Mouse (Mus musculus) layer of hippocampus, postnatal 36 days (tissue): Measurements from ENCODE around the gene Cog2. TPM values are rescaled to one million over a fixed set of nuclear protein-coding genes. Genes with fewer than 3 reads are reported as not detected.
A peak's percentile ranks its signal among the peaks of the same experiment; 100 is the strongest.

Source experiments
- DNase-seq, 2 experiments: peaks; one replicate each; pipeline ENCODE4 v3.0.0; 2022
- total RNA-seq, 2 experiments: library from RNA; stranded (reverse); gene quantifications; 2 replicates each; pipeline ENCODE4 v1.2.3; 2021

Gene Cog2
- 10 to 100 TPM; 37.8 to 43.2 TPM for total RNA-seq

- peak; percentile 88 to 90 for DNase-seq
These were observed at the start of gene Cog2 for GRCm38 (mm10) chr8:124520249-124521080. TSS of gene Cog2 (plus strand) at chr8:124520767.

- no peak for DNase-seq
These were observed 44.9 kb upstream of the Cog2 start for GRCm38 (mm10) chr8:124475690-124476089.

- peak; percentile 78 to 79 for DNase-seq
These were observed 43.9 kb upstream of the Cog2 start for GRCm38 (mm10) chr8:124476701-124477100.

- DNase-seq, result no peak
These were observed 41.3 kb upstream of the Cog2 start for GRCm38 (mm10) chr8:124479251-124479650.

- no peak for DNase-seq
These were observed 40.2 kb upstream of the Cog2 start for GRCm38 (mm10) chr8:124480321-124480720.

GRCm38 (mm10) chr8:124482790-124483189, 37.8 kb upstream of the Cog2 start:
- peak; percentile 71 to 73 for DNase-seq

GRCm38 (mm10) chr8:124483356-124484115, 37.0 kb upstream of the Cog2 start:
- no peak for DNase-seq

DNA sequence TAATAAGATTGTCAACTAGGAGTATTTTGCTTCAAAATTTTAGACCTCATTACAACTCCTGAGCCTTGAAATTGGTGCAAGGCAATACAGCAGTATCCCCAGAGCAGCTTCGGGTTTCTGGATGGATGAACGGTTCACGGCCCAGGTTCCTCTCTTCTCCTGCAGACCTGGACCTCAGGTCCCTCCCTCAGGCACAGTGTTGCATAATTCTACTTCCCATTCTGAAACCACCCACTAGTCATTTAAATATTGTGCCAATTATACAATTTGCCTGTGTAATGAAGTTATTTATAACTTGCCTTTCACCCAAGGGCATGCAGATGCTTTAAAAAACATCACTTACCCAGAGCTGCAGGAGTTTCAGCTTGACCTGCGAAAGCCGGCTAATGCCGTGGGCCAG, 31.3 kb upstream of the Cog2 start:
- no peak for DNase-seq

GRCm38 (mm10) chr8:124489786-124490185, 30.8 kb upstream of the Cog2 start:
- DNase-seq, result no peak

GRCm38 (mm10) chr8:124494397-124494796, 26.2 kb upstream of the Cog2 start:
- DNase-seq, result no peak

DNA sequence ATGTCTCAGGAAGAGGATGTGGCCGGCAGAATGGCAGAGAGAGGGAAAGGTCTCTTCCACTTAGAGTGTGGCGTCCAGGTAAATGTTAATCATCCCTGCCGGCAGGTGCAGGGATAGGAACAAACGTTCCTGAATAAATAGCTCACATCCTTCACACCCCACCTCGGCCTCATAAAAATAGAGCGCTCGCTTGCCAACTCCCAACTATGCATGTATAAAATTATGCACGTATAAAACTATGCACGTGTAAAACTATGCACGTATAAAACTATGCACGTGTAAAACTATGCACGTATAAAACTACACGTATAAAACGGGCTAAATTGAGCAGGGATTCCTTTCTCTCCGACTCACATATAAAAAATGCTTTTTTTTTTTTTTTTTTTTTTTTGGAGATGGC, 25.6 kb upstream of the Cog2 start:
- no peak for DNase-seq

- no peak for DNase-seq
These were observed 24.9 kb upstream of the Cog2 start for GRCm38 (mm10) chr8:124495676-124496075.

DNA sequence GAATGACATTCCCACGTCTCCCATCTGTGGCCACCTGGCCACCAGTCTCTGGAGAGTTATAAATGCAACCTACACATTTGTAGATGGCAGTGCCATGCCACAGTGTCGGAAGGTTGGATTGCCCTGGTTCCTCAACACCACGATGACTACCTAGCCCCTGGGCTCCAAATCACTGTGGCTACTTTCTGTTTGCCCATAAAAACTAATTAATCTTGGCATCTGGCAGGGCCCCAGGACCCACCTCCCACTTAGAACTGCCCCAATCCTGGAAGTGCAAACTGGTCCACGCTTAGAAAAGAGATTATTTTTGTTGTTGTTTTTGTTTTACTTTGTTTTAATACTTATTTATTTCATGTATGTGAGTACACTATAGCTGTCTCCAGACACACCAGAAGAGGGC, 24.3 kb upstream of the Cog2 start:
- DNase-seq, result no peak

DNA sequence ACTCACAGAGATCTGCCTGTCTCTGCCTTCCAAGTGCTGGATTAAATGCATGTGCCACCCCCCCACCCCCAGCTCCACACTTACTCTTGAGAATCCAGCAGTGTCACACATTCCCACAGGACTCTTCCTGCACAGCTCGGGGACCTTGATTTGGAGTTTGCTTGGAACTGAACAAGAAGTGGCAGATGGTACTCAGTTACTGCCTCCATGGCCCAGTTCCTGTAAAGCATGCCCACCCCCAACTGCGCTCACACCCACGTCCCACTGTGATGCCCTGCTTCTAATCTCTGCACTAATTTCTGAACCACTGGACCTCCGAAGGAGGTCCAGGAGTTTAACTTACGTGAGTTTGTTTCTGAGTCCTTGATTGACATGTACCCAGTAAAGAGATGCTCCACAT, 23.7 kb upstream of the Cog2 start:
- no peak for DNase-seq

- no peak for DNase-seq
These were observed 22.2 kb upstream of the Cog2 start for GRCm38 (mm10) chr8:124498398-124498797.

- DNase-seq, result no peak
These were observed 21.2 kb upstream of the Cog2 start for GRCm38 (mm10) chr8:124499236-124499937.

GRCm38 (mm10) chr8:124499938-124500239, 20.7 kb upstream of the Cog2 start:
- no peak for DNase-seq

GRCm38 (mm10) chr8:124505626-124506025, 14.9 kb upstream of the Cog2 start:
- no peak for DNase-seq

GRCm38 (mm10) chr8:124507572-124508320, 12.8 kb upstream of the Cog2 start:
- DNase-seq, result peak; percentile 80 to 82

GRCm38 (mm10) chr8:124508321-124508695, 12.3 kb upstream of the Cog2 start:
- DNase-seq, result no peak

- no peak for DNase-seq
These were observed 11.4 kb upstream of the Cog2 start for GRCm38 (mm10) chr8:124509156-124509555.

- DNase-seq, result no peak
These were observed 4.5 kb upstream of the Cog2 start for GRCm38 (mm10) chr8:124516039-124516438.

DNA sequence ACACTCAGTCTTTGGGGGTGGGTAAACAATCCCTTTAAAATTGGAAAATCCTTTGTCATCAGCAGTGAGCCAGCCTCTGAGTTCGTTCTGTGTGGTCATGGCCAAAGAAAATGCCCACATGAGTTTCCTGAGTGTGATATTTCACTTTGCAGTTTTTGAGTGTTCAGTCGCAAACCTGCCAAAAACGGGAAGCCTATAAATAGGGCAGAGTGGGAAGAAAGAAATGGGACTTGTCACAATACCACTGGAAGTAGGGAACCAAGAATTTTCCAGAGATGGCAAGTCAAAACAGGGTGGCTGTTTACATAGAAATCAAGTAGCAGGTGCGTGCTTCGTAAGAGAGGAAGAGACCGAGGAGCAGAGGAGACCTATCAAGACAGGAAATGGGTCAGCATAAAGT, 4.0 kb upstream of the Cog2 start:
- no peak for DNase-seq
